Mouse (Mus musculus): ENCODE results near the gene Pgs1. TPM values are rescaled to one million over a fixed set of nuclear protein-coding genes. Genes with fewer than 3 reads are reported as not detected.

Gene Pgs1
- total and polyA plus RNA-seq, 2 experiments from 2014 or later: 20.3 to 33.0 TPM

DNA sequence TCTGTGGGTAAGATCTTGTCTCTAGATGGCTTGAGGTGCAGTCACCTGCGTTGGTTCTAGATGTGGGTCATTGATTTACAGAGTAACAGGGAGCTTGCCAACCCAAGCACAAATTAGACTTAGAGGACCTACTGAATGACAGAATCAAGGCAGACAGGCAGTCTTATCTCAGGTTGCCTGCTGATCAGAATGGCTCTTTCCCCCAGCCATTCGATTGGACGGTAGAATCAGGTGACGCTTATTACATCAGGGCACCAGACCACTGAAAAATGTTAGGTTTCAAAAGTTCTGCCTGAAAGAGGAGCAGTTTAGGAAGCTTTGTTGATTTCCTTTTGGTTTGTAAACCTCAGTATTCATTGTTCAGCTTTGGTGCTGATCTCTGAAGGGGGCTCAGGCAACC is 1.9 kb downstream of the Pgs1 start:
- no peaks in the 10 kb centered on the region for H3K36me3 ChIP-seq (replicated peaks; ENCODE audit: control insufficient read depth, insufficient read depth, low read length)
- H3K4me2 ChIP-seq (ENCODE audit: low read depth, low read length): peak overlapping the region; percentile 89
- TF ChIP-seq EP300 (IDR thresholded peaks at IDR 0.05; ENCODE audit: low read depth) (no peak), CTCF (IDR thresholded peaks at IDR 0.05; ENCODE audit: low read depth) (no peak)
- H3K9me3 ChIP-seq (replicated peaks; ENCODE audit: control insufficient read depth, low read length): no peaks in the 10 kb centered on the region
- ATAC-seq (ENCODE audit: insufficient read depth, low read depth) (no peak), DNase-seq (ENCODE audit: low spot score) (no peak)
- H3K4me1 ChIP-seq (ENCODE audit: control insufficient read depth, insufficient read depth): peaks cover 30% of the 10 kb centered on the region
- no peaks in the 10 kb centered on the region for H3K27me3 ChIP-seq (ENCODE audit: control insufficient read depth, insufficient read depth, low read length)
- H3K4me3 ChIP-seq (ENCODE audit: low read depth, low read length): no peak overlapping the region
- peak overlapping the region; percentile 98; the same call in 1 of the 2 replicates for H3K9ac ChIP-seq (replicated peaks; ENCODE audit: low read depth, low read length)
- 55% methylated on average over 4 of the region's 4 CpGs for WGBS
- H3K27ac ChIP-seq (ENCODE audit: low read depth): no peak overlapping the region

DNA sequence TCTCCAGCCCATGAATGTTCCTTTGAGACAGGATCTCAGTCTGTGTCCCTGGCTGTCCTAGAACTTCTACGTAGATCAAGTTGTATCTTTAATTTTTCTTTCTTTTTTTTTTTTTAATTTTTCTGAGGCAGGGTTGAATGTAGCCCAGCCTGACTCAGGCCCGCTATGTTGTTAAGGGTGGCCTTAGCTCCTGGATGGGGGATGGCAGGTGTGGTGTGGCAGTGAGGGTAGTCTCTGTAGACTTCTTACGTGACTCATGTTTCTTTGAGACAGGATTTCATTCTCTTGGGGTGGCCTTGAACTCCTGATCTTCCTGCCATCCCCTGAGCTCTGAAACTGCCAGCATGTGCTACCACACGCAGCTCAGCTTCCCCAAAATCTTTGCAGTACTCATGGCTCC is 3.1 kb downstream of the Pgs1 start:
- no peak for TF ChIP-seq CTCF (IDR thresholded peaks at IDR 0.05; ENCODE audit: low read depth)
- TF ChIP-seq EP300 (IDR thresholded peaks at IDR 0.05; ENCODE audit: low read depth): no peak
- Histone ChIP-seq H3K27me3 (ENCODE audit: control insufficient read depth, insufficient read depth, low read length) (no peaks in the 10 kb centered on the region), H3K9ac (replicated peaks; ENCODE audit: low read depth, low read length) (no peak overlapping the region; the same call in 1 of the 2 replicates), H3K4me2 (ENCODE audit: low read depth, low read length) (no peak overlapping the region), H3K4me1 (ENCODE audit: control insufficient read depth, insufficient read depth) (peaks cover 42% of the 10 kb centered on the region), H3K9me3 (replicated peaks; ENCODE audit: control insufficient read depth, low read length) (no peaks in the 10 kb centered on the region), H3K36me3 (replicated peaks; ENCODE audit: control insufficient read depth, insufficient read depth, low read length) (no peaks in the 10 kb centered on the region), H3K27ac (ENCODE audit: low read depth) (no peak overlapping the region), H3K4me3 (ENCODE audit: low read depth, low read length) (no peak overlapping the region)
- DNase-seq (ENCODE audit: low spot score): no peak
- WGBS: 80% methylated on average over 4 of the region's 4 CpGs
- no peak for ATAC-seq (ENCODE audit: insufficient read depth, low read depth)

DNA sequence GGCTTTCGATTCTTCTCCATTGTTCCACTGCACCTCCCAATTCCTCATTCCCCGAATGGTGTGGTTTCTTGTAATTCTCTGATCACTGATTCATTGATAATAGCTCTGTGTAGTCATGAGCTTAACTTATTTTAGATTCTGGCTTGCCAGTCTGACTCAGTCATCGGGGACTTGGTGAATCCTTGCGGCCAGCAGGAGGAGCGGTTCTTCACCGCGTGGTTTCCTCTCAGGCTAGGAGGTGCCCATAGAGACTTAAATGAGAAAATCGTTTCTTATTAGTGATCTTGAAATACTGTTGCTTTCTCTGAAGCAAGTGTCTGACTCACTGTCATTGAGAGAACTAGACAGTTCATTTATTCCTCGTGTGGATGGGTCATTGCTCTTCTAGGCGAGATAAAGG is 3.8 kb downstream of the Pgs1 start:
- no peak overlapping the region for H3K27ac ChIP-seq (ENCODE audit: low read depth)
- H3K4me3 ChIP-seq (ENCODE audit: low read depth, low read length): no peak overlapping the region
- H3K9me3 ChIP-seq (replicated peaks; ENCODE audit: control insufficient read depth, low read length): no peaks in the 10 kb centered on the region
- no peak overlapping the region for H3K9ac ChIP-seq (replicated peaks; ENCODE audit: low read depth, low read length)
- no peaks in the 10 kb centered on the region for H3K36me3 ChIP-seq (replicated peaks; ENCODE audit: control insufficient read depth, insufficient read depth, low read length)
- TF ChIP-seq CTCF (IDR thresholded peaks at IDR 0.05; ENCODE audit: low read depth) (peak; percentile 25; the same call in 1 of the 2 replicates), EP300 (IDR thresholded peaks at IDR 0.05; ENCODE audit: low read depth) (no peak)
- WGBS: 26% methylated on average over 10 of the region's 10 CpGs
- no peak for DNase-seq (ENCODE audit: low spot score)
- no peak overlapping the region for H3K4me2 ChIP-seq (ENCODE audit: low read depth, low read length)
- ATAC-seq (ENCODE audit: insufficient read depth, low read depth): no peak
- H3K27me3 ChIP-seq (ENCODE audit: control insufficient read depth, insufficient read depth, low read length): no peaks in the 10 kb centered on the region
- H3K4me1 ChIP-seq (ENCODE audit: control insufficient read depth, insufficient read depth): peaks cover 49% of the 10 kb centered on the region

DNA sequence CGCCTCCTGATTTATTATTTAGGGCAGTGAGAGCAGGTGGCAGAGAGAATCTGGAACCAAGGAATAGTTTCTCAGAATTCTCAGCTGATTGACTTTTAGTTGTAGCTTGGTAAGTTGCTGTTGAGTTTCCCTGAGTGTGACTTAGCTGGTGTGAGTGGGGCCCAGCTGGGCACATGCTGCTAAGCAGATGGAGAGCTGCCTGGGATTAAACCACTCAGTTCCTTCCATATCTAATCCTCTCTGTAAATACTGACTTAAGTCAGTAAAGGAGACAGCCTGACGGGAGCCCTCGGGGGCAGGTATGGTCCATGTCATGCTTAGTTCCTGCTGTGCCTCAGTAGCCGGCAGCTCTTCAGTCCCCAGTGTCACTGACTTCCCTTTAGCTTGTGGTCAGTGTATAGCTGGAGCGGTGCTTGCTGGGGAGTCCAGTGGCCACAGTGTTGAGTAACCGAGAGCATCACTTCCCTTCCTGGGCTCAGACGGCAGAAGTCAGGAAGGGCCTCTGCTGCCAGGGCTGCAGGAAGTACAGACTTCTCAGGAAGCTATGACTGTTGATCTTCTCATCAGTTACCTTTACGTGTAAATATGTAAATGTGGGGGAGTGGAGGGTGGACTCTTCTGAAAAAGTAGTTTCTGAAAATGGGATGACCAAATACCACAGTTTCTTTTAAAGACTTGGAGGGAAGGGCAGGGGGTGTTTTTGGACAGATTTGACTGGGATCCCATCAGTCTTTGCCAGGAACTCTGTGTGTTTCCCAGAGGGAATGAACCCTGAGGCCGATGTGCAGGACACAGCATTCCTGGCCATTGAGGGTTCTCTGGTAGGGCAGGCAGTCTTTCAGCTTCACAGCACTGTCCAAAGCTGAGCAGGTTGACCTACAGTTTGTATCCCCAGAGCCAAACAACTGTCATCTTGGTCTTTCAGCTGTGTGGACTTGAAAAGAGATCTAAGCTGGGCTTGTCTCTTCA is 5.7 kb downstream of the Pgs1 start:
- peaks cover 56% of the 10 kb centered on the region for H3K4me1 ChIP-seq (ENCODE audit: control insufficient read depth, insufficient read depth)
- 54% methylated on average over 9 of the region's 9 CpGs for WGBS
- no peaks in the 10 kb centered on the region for H3K27me3 ChIP-seq (ENCODE audit: control insufficient read depth, insufficient read depth, low read length)
- peak overlapping the region; percentile 13 for H3K27ac ChIP-seq (ENCODE audit: low read depth)
- no peak for DNase-seq (ENCODE audit: low spot score)
- H3K36me3 ChIP-seq (replicated peaks; ENCODE audit: control insufficient read depth, insufficient read depth, low read length): no peaks in the 10 kb centered on the region
- no peak for ATAC-seq (ENCODE audit: insufficient read depth, low read depth)
- TF ChIP-seq EP300 (IDR thresholded peaks at IDR 0.05; ENCODE audit: low read depth) (no peak), CTCF (IDR thresholded peaks at IDR 0.05; ENCODE audit: low read depth) (no peak)
- H3K9ac ChIP-seq (replicated peaks; ENCODE audit: low read depth, low read length): no peak overlapping the region
- no peaks in the 10 kb centered on the region for H3K9me3 ChIP-seq (replicated peaks; ENCODE audit: control insufficient read depth, low read length)
- H3K4me2 ChIP-seq (ENCODE audit: low read depth, low read length): no peak overlapping the region
- H3K4me3 ChIP-seq (ENCODE audit: low read depth, low read length): no peak overlapping the region

DNA sequence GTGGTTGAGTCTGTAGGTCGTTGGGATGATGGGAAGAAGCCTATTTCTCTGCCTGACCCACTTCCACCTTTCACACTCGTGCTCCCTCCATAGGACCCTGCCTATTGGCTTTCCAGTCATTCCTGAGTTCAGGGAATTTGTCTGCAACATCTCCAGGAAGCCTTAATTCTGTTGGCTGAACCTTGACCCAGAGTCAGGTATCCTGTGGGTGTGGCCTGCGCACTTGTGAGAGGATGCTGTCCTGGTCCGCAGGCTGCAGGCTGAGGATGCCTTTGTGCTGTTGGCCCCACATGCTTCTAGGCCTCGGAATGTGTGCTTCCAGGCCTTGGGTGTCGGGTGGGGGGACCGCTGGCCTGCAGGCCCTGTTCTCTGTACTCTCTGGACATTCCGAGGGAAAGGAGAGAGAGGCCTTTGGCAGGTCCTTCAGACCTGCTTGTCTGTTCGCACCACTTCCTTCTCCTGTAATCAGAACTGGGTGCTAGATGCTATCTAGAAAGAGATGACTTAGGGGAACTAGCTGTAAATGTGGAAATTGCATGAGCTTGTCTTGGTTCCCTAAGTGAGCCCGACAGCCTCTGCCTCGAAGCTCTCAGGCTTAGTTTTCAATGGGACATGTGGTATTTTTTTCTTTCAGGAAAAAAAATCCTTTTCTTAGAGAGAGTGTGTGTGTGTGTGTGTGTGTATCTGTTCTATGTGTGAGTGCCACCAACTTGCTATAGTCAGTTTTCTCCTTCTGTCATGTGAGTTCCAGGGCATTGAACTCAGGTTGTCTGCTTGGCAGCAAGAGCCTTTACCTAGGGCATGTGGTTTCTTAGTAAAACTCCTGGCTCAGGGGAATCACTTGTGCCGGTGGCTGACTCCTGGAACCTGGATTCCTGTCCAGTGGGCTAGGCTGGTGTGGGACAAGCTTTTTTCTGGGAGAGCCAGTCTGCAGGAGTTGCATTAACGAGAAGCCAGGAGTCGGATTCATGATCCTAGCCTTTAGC is 7.4 kb downstream of the Pgs1 start:
- ATAC-seq (ENCODE audit: insufficient read depth, low read depth) (no peak), DNase-seq (ENCODE audit: low spot score) (no peak)
- Histone ChIP-seq H3K9ac (replicated peaks; ENCODE audit: low read depth, low read length) (peak overlapping the region; percentile 52), H3K27me3 (ENCODE audit: control insufficient read depth, insufficient read depth, low read length) (no peaks in the 10 kb centered on the region), H3K4me2 (ENCODE audit: low read depth, low read length) (0 out of 2 replicates have a peak overlapping the region, but pooled peaks have one; percentile 38), H3K36me3 (replicated peaks; ENCODE audit: control insufficient read depth, insufficient read depth, low read length) (no peaks in the 10 kb centered on the region), H3K27ac (ENCODE audit: low read depth) (peak overlapping the region; percentile 74), H3K4me3 (ENCODE audit: low read depth, low read length) (no peak overlapping the region), H3K4me1 (ENCODE audit: control insufficient read depth, insufficient read depth) (peaks cover 45% of the 10 kb centered on the region), H3K9me3 (replicated peaks; ENCODE audit: control insufficient read depth, low read length) (no peaks in the 10 kb centered on the region)
- 63% methylated on average over 14 of the region's 14 CpGs for WGBS
- no peak for TF ChIP-seq EP300 (IDR thresholded peaks at IDR 0.05; ENCODE audit: low read depth)
- no peak for TF ChIP-seq CTCF (IDR thresholded peaks at IDR 0.05; ENCODE audit: low read depth)
